Mouse (Mus musculus) heart, adult 2 months (tissue): ENCODE data around the gene Hmga1.

Experiments used
- CTCF ChIP-seq: fragments of 200-600 bp; IDR thresholded peaks from 2 replicates; pipeline ENCODE4 v1.8.1; 2022; ENCODE audit warnings: antibody characterized with exemption, mild to moderate bottlenecking, moderate library complexity
- EP300 ChIP-seq: fragments of 200-500 bp; IDR thresholded peaks from 2 replicates; pipeline ENCODE4 v1.6.1; 2011; ENCODE audit warnings: low read depth, low read length, control low read depth; ENCODE audit not compliant: insufficient read depth
- POLR2A ChIP-seq: fragments of 200-500 bp; IDR thresholded peaks from 2 replicates; pipeline ENCODE4 v1.6.1; 2011; ENCODE audit warnings: mild to moderate bottlenecking, low read depth, low read length, control low read depth; ENCODE audit not compliant: insufficient read depth

GRCm38 (mm10) chr17:27521303-27521702, 35.0 kb upstream of the Hmga1 start, which contains the start of gene Grm4:
- no peak for TF ChIP-seq POLR2A
- no peak for TF ChIP-seq CTCF
- no peak for TF ChIP-seq EP300
